Mouse (Mus musculus): ENCODE results near the gene Adgrl3. TPM values are rescaled to one million over a fixed set of nuclear protein-coding genes. Genes with fewer than 3 reads are reported as not detected.

Adgrl3 gene
- total RNA-seq, 2 experiments from 2014 or later: 0.69 to 0.81 TPM

GRCm38 (mm10) chr5:81072888-81073287 is 53.0 kb downstream of the Adgrl3 start:
- DNase-seq: no peak
- intact Hi-C loops (cut with DNase I): no loop called here

- DNase-seq: no peak
- intact Hi-C loops (cut with DNase I): no loop called here
These were observed 53.9 kb downstream of the Adgrl3 start for GRCm38 (mm10) chr5:81073875-81074274.

- intact Hi-C loops (cut with DNase I): no loop called here
- no peak for DNase-seq
These were observed 56.4 kb downstream of the Adgrl3 start for GRCm38 (mm10) chr5:81076377-81076776.

- intact Hi-C loops (cut with DNase I): no loop called here
- no peak for DNase-seq
These were observed 57.1 kb downstream of the Adgrl3 start for GRCm38 (mm10) chr5:81077031-81077430.

- DNase-seq: no peak
- intact Hi-C loops (cut with DNase I): no loop called here
These were observed 58.1 kb downstream of the Adgrl3 start for GRCm38 (mm10) chr5:81077990-81078389.

- intact Hi-C loops (cut with DNase I): no loop called here
- DNase-seq: no peak
These were observed 63.9 kb downstream of the Adgrl3 start for GRCm38 (mm10) chr5:81083698-81084360.

GRCm38 (mm10) chr5:81085152-81085551 is 65.2 kb downstream of the Adgrl3 start:
- DNase-seq: no peak

GRCm38 (mm10) chr5:81088667-81089066 is 68.7 kb downstream of the Adgrl3 start:
- no peak for DNase-seq
- intact Hi-C loops (cut with DNase I): no loop called here

More at GRCm38 (mm10) chr5:81085152-81085551, 65.2 kb downstream of the Adgrl3 start:
- intact Hi-C loops (cut with DNase I): no loop called here

GRCm38 (mm10) chr5:81094618-81095017 is 74.7 kb downstream of the Adgrl3 start:
- DNase-seq: no peak
- intact Hi-C loops (cut with DNase I): no loop called here

- intact Hi-C loops (cut with DNase I): no loop called here
- no peak for DNase-seq
These were observed 77.2 kb downstream of the Adgrl3 start for GRCm38 (mm10) chr5:81097131-81097530.

- DNase-seq: no peak
- intact Hi-C loops (cut with DNase I): no loop called here
These were observed 87.5 kb downstream of the Adgrl3 start for GRCm38 (mm10) chr5:81107431-81107830.

GRCm38 (mm10) chr5:81124483-81124882 is 104.5 kb downstream of the Adgrl3 start:
- intact Hi-C loops (cut with DNase I): no loop called here
- no peak for DNase-seq

- intact Hi-C loops (cut with DNase I): no loop called here
- DNase-seq: no peak
These were observed 107.7 kb downstream of the Adgrl3 start for GRCm38 (mm10) chr5:81127639-81128038.

- no peak for DNase-seq
- intact Hi-C loops (cut with DNase I): no loop called here
These were observed 116.5 kb downstream of the Adgrl3 start for GRCm38 (mm10) chr5:81136394-81136793.

GRCm38 (mm10) chr5:81155791-81156190 is 135.9 kb downstream of the Adgrl3 start:
- intact Hi-C loops (cut with DNase I): no loop called here
- DNase-seq: no peak

GRCm38 (mm10) chr5:81156281-81156680 is 136.3 kb downstream of the Adgrl3 start:
- DNase-seq: no peak
- intact Hi-C loops (cut with DNase I): no loop called here

GRCm38 (mm10) chr5:81156796-81157195 is 136.9 kb downstream of the Adgrl3 start:
- no peak for DNase-seq
- intact Hi-C loops (cut with DNase I): no loop called here

- no peak for DNase-seq
- intact Hi-C loops (cut with DNase I): no loop called here
These were observed 139.1 kb downstream of the Adgrl3 start for GRCm38 (mm10) chr5:81159013-81159412.

GRCm38 (mm10) chr5:81160431-81160830 is 140.5 kb downstream of the Adgrl3 start:
- DNase-seq: no peak
- intact Hi-C loops (cut with DNase I): no loop called here

GRCm38 (mm10) chr5:81188871-81189485 is 169.0 kb downstream of the Adgrl3 start:
- DNase-seq: no peak
- intact Hi-C loops (cut with DNase I): no loop called here

GRCm38 (mm10) chr5:81200354-81200753 is 180.4 kb downstream of the Adgrl3 start:
- intact Hi-C loops (cut with DNase I): no loop called here

GRCm38 (mm10) chr5:81201885-81202284 is 181.9 kb downstream of the Adgrl3 start:
- intact Hi-C loops (cut with DNase I): no loop called here

More at GRCm38 (mm10) chr5:81200354-81200753, 180.4 kb downstream of the Adgrl3 start:
- DNase-seq: no peak

More at GRCm38 (mm10) chr5:81201885-81202284, 181.9 kb downstream of the Adgrl3 start:
- DNase-seq: no peak
